Mouse (Mus musculus): ENCODE data around the gene Slit3. TPM values are rescaled to one million over a fixed set of nuclear protein-coding genes. Genes with fewer than 3 reads are reported as not detected.
A peak's percentile ranks its signal among the peaks of the same experiment; 100 is the strongest.

The Slit3 gene
- polyA plus RNA-seq, 1 experiment from 2014 or later = 54.1 TPM

MicroRNAs encoded within 50 kb of the gene (microRNA counts, 519-probe panel; counts per million panel counts)
- 4,979 counts per million, percentile 94 among the panel's probes with 10 or more counts for microRNA mmu-miR-218

Measured in hindbrain, embryonic 10.5 days (tissue).